Mouse (Mus musculus) heart, adult 2 months (tissue): ENCODE results near the gene Grin2b. TPM values are rescaled to one million over a fixed set of nuclear protein-coding genes. Genes with fewer than 3 reads are reported as not detected.

Experiments
- DNase-seq, 2 experiments: peaks; one replicate each; pipeline ENCODE4 v3.0.0; 2021
- H3K27ac ChIP-seq: fragments of 200-600 bp; 2 replicates; pipeline ENCODE4 v1.8.1; 2022
- H3K27me3 ChIP-seq: fragments of 200-500 bp; 2 replicates; pipeline ENCODE4 v1.6.1; 2012; ENCODE audit warnings: mild to moderate bottlenecking, low read length, inconsistent platforms, mixed read lengths; ENCODE audit not compliant: control insufficient read depth, insufficient read depth
- H3K36me3 ChIP-seq: fragments of 200-500 bp; 2 replicates; pipeline ENCODE4 v1.6.1; 2012; ENCODE audit warnings: low read length, inconsistent platforms; ENCODE audit not compliant: control insufficient read depth, insufficient read depth
- H3K4me1 ChIP-seq: fragments of 200-500 bp; 2 replicates; pipeline ENCODE4 v1.6.1; 2011; ENCODE audit warnings: low read length; ENCODE audit not compliant: control insufficient read depth, insufficient read depth
- H3K4me3 ChIP-seq: fragments of 200-600 bp; 2 replicates; pipeline ENCODE4 v1.8.1; 2022
- H3K79me2 ChIP-seq: fragments of 200-500 bp; replicated peaks from 2 replicates; pipeline ENCODE4 v1.6.1; 2012; ENCODE audit warnings: mild to moderate bottlenecking, inconsistent platforms, low read length, moderate library complexity, mixed read lengths; ENCODE audit not compliant: control insufficient read depth, insufficient read depth
- H3K9ac ChIP-seq: fragments of 200-500 bp; 2 replicates; pipeline ENCODE4 v1.6.1; 2012; ENCODE audit warnings: low read depth, mild to moderate bottlenecking, control low read depth, inconsistent platforms, low read length, mixed read lengths
- CTCF ChIP-seq: fragments of 200-600 bp; IDR thresholded peaks from 2 replicates; pipeline ENCODE4 v1.8.1; 2022; ENCODE audit warnings: antibody characterized with exemption, mild to moderate bottlenecking, moderate library complexity
- EP300 ChIP-seq: fragments of 200-500 bp; IDR thresholded peaks from 2 replicates; pipeline ENCODE4 v1.6.1; 2011; ENCODE audit warnings: low read depth, low read length, control low read depth; ENCODE audit not compliant: insufficient read depth
- POLR2A ChIP-seq: fragments of 200-500 bp; IDR thresholded peaks from 2 replicates; pipeline ENCODE4 v1.6.1; 2011; ENCODE audit warnings: mild to moderate bottlenecking, low read depth, low read length, control low read depth; ENCODE audit not compliant: insufficient read depth
- WGBS: fragments of 180-500 bp; shearing (Covaris S2); methylation state at CpG from one replicate; pipeline ENCODE4 v1.1.7; 2018; 5-methylcytosine and 5-hydroxymethylcytosine counted together
- intact Hi-C: fragments of 180-260 bp; cut with DNase I; formaldehyde crosslinking; loops from one replicate; pipeline ENCODE4 v1.15.1; 2025
- polyA plus RNA-seq: library from polyadenylated mRNA; depleted of rRNA; stranded (reverse); fragments of >200 nt; gene quantifications from 2 replicates; pipeline ENCODE4 v1.2.3, GENCODE M21; 2012
- total RNA-seq, 2 experiments: library from RNA; stranded (reverse); gene quantifications; 2 replicates each; pipeline ENCODE4 v1.2.3; 2021

The Grin2b gene
- total and polyA plus RNA-seq, 3 experiments, result 0.02 TPM; not detected in 2

GRCm38 (mm10) chr6:136113639-136114410, 59.5 kb downstream of the Grin2b start:
- DNase-seq, result no peak
- H3K4me1 ChIP-seq, result no peaks in the 10 kb centered on the region
- H3K9ac ChIP-seq, result no peak overlapping the region
- TF ChIP-seq POLR2A (no peak), EP300 (no peak), CTCF (no peak)
- no peak overlapping the region for H3K4me3 ChIP-seq
- no peak overlapping the region for H3K27ac ChIP-seq
- H3K36me3 ChIP-seq, result no peaks in the 10 kb centered on the region
- no peaks in the 10 kb centered on the region for H3K79me2 ChIP-seq
- 72% methylated on average over 6 of the region's 6 CpGs for WGBS
- intact Hi-C loops, result no loop called here
- H3K27me3 ChIP-seq, result no peaks in the 10 kb centered on the region

GRCm38 (mm10) chr6:136109172-136109571, 64.1 kb downstream of the Grin2b start:
- Histone ChIP-seq H3K9ac (no peak overlapping the region), H3K79me2 (no peaks in the 10 kb centered on the region), H3K4me3 (no peak overlapping the region), H3K27ac (no peak overlapping the region), H3K36me3 (no peaks in the 10 kb centered on the region), H3K4me1 (no peaks in the 10 kb centered on the region), H3K27me3 (no peaks in the 10 kb centered on the region)
- no peak for DNase-seq
- WGBS, result 74% methylated on average over 6 of the region's 6 CpGs
- intact Hi-C loops, result no loop called here
- TF ChIP-seq EP300 (no peak), CTCF (no peak), POLR2A (no peak)

GRCm38 (mm10) chr6:136108466-136108865, 64.8 kb downstream of the Grin2b start:
- TF ChIP-seq CTCF, result no peak
- Histone ChIP-seq H3K27ac (no peak overlapping the region), H3K9ac (no peak overlapping the region), H3K27me3 (no peaks in the 10 kb centered on the region), H3K79me2 (no peaks in the 10 kb centered on the region), H3K4me3 (no peak overlapping the region), H3K4me1 (no peaks in the 10 kb centered on the region), H3K36me3 (no peaks in the 10 kb centered on the region)
- DNase-seq, result no peak
- intact Hi-C loops, result no loop called here
- WGBS, result 71% methylated on average over 3 of the region's 3 CpGs

GRCm38 (mm10) chr6:136105221-136105620, 68.1 kb downstream of the Grin2b start:
- no peak overlapping the region for H3K27ac ChIP-seq
- no peaks in the 10 kb centered on the region for H3K27me3 ChIP-seq
- no peak for TF ChIP-seq POLR2A
- no peak for TF ChIP-seq EP300
- TF ChIP-seq CTCF, result no peak
- no peak overlapping the region for H3K9ac ChIP-seq
- no peaks in the 10 kb centered on the region for H3K36me3 ChIP-seq
- H3K4me3 ChIP-seq, result no peak overlapping the region
- no peaks in the 10 kb centered on the region for H3K4me1 ChIP-seq
- intact Hi-C loops, result no loop called here
- no peak for DNase-seq
- WGBS, result 60% methylated on average over 2 of the region's 2 CpGs
- H3K79me2 ChIP-seq, result no peaks in the 10 kb centered on the region

GRCm38 (mm10) chr6:136100241-136100640, 73.1 kb downstream of the Grin2b start:
- Histone ChIP-seq H3K79me2 (no peaks in the 10 kb centered on the region), H3K4me1 (no peaks in the 10 kb centered on the region), H3K36me3 (no peaks in the 10 kb centered on the region), H3K4me3 (no peak overlapping the region), H3K27me3 (no peaks in the 10 kb centered on the region), H3K27ac (no peak overlapping the region), H3K9ac (no peak overlapping the region)
- 81% methylated on average over 5 of the region's 5 CpGs for WGBS
- intact Hi-C loops, result no loop called here
- DNase-seq, result no peak
- no peak for TF ChIP-seq POLR2A
- no peak for TF ChIP-seq EP300
- no peak for TF ChIP-seq CTCF

GRCm38 (mm10) chr6:136096269-136096668, 77.0 kb downstream of the Grin2b start:
- no peaks in the 10 kb centered on the region for H3K36me3 ChIP-seq
- DNase-seq, result no peak
- WGBS, result 29% methylated on average over 1 of the region's 1 CpGs
- no peaks in the 10 kb centered on the region for H3K79me2 ChIP-seq
- no peak overlapping the region for H3K9ac ChIP-seq
- no peak overlapping the region for H3K4me3 ChIP-seq
- H3K27ac ChIP-seq, result no peak overlapping the region
- no peaks in the 10 kb centered on the region for H3K4me1 ChIP-seq
- intact Hi-C loops, result no loop called here
- no peaks in the 10 kb centered on the region for H3K27me3 ChIP-seq
- TF ChIP-seq CTCF (peak; percentile 29; the same call in 1 of the 2 replicates), POLR2A (no peak)
